Mouse (Mus musculus) ovary, adult 18-20 months (tissue): ENCODE measurements at regions not wholly inside any gene's neighbourhood (a gene's known extent, or its start where the extent isn't known, plus 50 kb on each side); places are given as distances from the start of the nearest gene placed in this dataset.

ENCODE experiments used
- DNase-seq: peaks from one replicate; pipeline ENCODE4 v3.0.0; 2022; ENCODE audit warnings: low spot score, mixed read lengths

- DNase-seq, result no peak
Measured at GRCm38 (mm10) chr15:62616042-62616441, 1228.9 kb downstream of the Gsdmc2 start.

GRCm38 (mm10) chr15:62596735-62597134 lies 1248.2 kb downstream of the Gsdmc2 start:
- DNase-seq, result no peak

DNA sequence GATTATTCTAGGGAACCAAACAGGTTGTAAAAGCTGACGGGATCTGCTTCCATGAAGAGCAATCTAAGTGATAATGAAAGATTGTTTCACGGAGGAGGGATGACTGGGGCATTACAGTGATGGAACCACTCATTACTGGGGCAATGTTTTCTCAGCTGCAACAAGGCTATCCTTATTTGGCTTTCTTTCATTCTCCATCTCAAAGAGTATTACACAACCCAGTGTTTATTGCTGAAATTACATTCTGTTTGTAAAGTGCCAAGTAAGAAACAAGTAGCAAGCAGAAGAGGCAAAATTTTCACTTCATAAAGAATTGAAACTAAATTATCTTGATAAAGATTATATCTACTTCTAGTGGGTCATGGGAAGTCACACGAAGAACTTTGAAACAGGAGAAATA lies 1256.4 kb downstream of the Gsdmc2 start:
- DNase-seq, result no peak

DNA sequence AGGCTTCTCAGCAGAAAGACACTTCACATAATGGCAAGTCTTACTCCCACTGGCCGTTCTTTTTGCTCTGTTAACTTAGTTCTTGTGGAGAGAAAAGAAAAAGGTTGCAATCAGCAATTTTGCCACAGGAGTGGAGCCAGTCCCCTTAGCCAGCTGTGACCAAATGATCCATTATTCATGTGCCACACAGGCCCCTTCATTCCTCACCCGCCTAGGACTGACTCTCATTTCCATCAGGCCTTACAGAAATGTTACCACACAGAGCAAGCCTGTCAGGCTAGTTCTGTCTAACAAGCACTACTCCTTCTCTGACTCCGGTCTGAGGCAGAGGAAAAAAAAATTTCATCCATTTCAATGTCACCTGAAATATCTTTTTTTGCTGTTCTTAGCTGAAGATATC lies 1266.2 kb downstream of the Gsdmc2 start:
- DNase-seq, result no peak

GRCm38 (mm10) chr15:62575791-62576190 lies 1269.2 kb downstream of the Gsdmc2 start:
- no peak for DNase-seq

- DNase-seq, result no peak
Measured at GRCm38 (mm10) chr15:62571803-62572202, 1273.2 kb downstream of the Gsdmc2 start.

DNA sequence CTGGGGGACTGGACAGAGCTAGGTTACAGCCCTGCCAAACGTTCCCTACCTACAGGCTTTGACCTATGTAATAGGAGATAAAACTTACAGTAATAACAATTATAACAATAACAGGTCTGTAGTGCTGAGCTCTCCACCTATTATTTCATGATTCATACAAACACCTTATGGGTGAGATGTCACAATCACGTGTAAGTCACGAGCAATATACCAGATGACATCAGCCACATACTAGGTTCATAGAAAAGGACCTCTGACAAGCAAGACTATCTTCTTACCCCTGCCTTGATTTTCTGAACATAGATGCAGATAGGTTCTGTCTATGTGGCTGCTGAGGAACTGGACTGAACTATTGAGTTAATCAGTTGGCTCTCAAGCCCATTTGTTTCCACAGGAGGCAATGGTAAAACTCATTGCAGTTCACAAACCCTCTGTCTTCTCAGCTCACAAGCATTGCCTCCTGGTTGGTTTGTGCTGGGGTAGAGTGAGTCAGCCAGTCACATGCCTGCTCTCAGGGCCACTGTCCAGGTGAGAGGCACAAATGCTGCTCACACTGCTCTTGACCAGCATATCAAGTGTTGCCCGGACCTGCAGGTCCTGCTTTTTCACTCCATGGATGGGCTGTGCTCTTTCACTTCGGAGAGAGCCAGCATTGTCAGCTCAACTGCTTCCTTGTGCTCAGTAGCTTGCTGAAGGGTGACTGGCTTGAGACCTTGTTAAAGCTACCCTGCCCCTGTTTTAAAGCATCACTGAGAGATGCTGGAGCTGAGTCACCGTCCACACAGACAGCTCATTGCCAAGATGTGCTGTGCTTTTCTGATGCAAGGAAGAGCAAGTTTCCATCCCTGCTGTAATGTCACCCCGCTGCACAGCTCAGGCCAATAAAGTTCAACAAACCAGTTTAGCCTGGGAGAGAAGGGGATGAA lies 1275.9 kb downstream of the Gsdmc2 start:
- DNase-seq, result no peak

DNA sequence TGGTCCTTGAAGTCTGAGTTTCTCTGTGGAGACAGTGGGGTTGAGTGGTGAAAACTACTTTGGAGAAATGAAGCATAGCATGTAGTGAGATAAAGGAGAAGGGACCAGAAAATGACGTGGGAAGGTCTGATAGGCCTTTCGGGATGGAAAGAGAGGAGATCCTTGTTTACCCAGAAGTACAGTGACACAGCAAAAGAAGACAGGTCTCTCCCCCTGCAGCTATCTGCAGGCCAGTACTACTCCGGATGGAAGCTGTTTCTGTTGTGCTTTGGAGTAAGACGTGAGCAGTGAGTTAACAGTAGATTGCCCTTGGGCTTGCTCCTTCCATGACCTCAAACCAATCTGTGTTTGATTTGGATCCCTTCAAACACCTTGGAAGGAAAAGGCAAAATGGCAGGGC lies 1277.5 kb downstream of the Gsdmc2 start:
- DNase-seq, result no peak

- DNase-seq, result peak; percentile 15
Measured at GRCm38 (mm10) chr15:62566106-62566511, 1278.9 kb downstream of the Gsdmc2 start.

DNA sequence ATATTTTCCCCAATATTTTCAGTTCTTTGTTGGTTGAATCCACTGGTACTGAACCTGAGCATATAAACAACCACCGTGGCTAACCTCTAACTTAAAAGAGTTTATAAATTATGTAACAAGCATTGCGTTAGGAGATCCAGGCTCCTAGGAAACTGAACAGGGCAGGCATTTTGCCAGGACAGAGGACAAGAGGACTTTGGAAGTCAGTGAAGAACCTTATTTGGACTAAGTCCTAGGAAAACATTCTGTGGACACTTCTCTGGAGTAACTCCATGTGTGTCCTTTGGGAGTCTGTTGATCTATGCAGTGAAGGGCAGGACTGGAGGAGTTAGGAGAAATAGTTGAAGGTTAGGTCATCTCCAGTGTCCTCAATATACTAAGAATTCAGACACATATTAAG lies 1311.7 kb downstream of the Gsdmc2 start:
- peak; percentile 3 for DNase-seq

DNA sequence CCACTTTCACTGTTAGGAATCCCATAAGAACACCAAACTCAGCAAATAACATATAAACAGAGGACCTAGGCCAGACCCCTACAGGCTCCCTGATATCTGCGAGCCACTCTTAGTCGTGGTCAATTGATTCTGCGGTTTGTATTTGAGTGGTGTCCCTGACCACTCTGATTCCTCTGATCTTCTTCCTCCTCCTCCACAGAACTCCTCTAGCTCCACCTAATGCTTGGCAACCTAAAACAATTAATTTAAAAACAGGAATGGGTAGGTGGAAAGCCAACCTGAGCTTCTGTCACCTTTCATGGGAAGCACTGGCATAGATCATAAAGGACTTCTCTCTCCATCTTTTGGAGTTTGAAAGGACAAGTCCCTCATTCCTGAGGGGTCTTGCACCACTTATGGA lies 1316.0 kb downstream of the Gsdmc2 start:
- DNase-seq, result no peak

DNA sequence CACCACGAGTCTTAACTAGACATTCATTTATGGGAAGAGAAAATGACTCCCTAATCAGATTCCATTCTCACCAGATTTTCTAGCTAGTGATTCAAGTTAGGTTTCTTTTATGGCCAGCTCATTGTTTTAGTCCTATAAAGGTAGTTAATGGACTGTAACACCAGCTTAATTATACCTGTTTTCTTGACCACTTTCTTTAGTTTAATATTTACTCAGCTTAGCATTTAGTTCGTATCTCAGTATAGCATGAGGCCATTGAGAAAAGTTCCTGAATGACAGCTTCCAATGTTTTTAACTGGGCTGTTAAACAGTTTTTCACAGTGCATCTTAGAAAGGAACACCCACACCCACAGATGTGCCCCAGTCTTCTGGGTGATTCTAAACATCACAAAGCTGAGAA lies 1320.3 kb downstream of the Gsdmc2 start:
- DNase-seq, result no peak

DNA sequence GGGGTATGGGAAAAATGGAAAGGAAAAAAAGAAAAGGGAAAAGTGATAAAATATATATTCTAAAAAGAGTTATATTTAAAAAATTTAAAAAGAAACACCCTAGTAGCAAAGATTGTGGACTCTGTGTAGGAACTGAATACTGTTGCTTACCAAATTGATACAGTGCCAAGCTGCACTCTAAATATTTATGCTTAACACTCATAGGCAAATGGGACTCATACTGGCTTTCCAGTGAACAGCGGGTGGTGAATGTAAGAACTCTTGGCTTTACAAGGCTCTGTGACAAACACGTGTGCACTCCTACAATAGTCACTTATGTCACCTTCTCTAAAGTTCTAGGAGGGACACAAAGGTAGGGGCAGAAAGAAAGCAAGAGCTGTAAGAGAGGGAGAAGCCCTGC lies 1320.8 kb downstream of the Gsdmc2 start:
- DNase-seq, result no peak

GRCm38 (mm10) chr15:62513462-62513861 lies 1331.5 kb downstream of the Gsdmc2 start:
- DNase-seq, result no peak

GRCm38 (mm10) chr15:62511461-62511860 lies 1333.5 kb downstream of the Gsdmc2 start:
- DNase-seq, result no peak

DNA sequence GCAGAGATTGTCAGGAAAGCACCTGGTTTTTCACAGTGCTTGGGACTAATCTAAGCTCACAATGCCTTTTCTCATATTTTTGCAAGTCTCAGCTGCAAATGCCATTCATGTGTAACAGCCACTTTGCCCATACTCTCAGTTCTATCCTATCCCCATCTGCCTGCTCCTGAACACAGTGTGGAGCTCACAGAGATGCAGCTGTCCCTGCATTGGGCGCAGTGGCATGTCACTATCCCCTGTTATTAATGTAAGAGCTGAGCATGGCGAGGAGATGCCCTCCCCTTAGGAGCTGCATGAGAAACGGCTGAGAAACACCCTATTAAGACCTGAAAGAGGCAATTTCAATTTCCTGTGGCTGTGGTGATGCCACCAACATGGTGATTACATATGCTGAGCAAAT lies 1341.1 kb downstream of the Gsdmc2 start:
- DNase-seq, result no peak

- no peak for DNase-seq
Measured at GRCm38 (mm10) chr15:62500966-62501365, 1344.0 kb downstream of the Gsdmc2 start.

- DNase-seq, result no peak
Measured at GRCm38 (mm10) chr15:62500522-62500921, 1344.5 kb downstream of the Gsdmc2 start.

DNA sequence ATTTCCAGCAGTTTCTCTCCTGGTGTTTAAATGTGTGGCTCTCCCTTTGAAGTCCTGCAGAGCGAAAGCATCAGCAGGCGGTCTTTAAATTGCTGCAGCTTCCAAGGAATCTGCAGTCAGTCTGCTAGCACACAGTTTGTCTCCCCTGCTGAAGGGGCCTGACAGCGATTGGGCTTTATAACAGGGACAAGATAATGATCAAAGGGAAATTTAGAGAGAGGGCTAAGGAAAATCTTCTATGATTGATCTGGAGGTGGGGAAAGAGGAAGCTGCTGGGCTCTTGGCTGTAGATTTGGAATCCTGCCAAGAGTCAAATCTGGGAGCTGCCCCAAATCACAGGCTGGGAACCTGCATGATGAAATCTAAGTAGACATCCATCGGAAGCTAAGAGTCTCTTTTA lies 1348.8 kb downstream of the Gsdmc2 start:
- no peak for DNase-seq

- no peak for DNase-seq
Measured at GRCm38 (mm10) chr15:62492350-62492749, 1352.6 kb downstream of the Gsdmc2 start.

DNA sequence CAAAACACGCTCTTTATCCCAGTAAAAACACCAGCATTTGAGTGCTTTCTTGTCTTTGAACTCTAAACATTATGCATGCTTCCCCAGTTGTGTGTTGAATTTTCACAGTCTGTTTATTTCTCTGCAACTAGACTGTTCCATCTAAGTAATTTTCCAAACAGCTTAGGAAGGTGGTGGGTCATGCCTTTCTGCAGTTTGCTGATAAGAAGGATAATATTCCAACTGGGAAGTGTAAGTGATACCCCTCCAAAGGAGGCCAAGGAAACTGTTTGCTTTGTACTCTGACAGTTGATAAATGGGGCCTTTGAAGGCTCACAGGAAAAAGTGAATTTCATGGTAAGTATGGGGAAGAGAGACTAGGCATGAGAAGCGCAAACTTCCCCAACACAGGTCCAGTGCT lies 1354.4 kb downstream of the Gsdmc2 start:
- no peak for DNase-seq

DNA sequence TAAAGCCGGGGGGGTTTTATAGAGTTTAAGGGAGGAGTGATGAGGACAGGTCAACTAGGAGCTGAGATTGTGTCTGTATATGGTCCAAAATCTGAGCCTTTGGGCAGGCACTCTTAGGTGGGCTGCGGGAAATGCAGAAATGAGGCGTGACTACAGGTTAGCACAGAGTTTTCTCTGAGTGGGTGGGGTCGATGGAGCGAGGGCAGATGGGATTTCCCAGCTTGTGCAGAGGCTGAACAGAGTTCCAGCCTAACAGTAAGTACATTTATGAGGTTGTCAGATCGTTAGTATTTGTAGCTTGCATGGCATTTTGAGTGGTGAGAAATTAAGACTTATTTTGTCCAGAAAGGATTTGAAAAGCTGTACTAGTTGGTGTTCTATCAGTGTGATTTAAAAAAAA lies 1358.4 kb downstream of the Gsdmc2 start:
- no peak for DNase-seq

GRCm38 (mm10) chr15:62484350-62484749 lies 1360.6 kb downstream of the Gsdmc2 start:
- DNase-seq, result no peak

- no peak for DNase-seq
Measured at GRCm38 (mm10) chr15:62483534-62483933, 1361.4 kb downstream of the Gsdmc2 start.
